Mouse (Mus musculus) ES-Bruce4 (cell line): Measurements from ENCODE around the gene Tff3.

ENCODE experiments used
- CTCF ChIP-seq: IDR thresholded peaks from one replicate; pipeline ENCODE4 v1.8.1; 2011; ENCODE audit warnings: low read depth, low read length
- EP300 ChIP-seq: IDR thresholded peaks from 2 replicates; pipeline ENCODE4 v1.6.1; 2011; ENCODE audit warnings: low read depth, low read length; ENCODE audit not compliant: insufficient read depth
- POLR2A ChIP-seq: IDR thresholded peaks from one replicate; pipeline ENCODE4 v1.8.1; 2011; ENCODE audit warnings: low read length; ENCODE audit not compliant: insufficient read depth

DNA sequence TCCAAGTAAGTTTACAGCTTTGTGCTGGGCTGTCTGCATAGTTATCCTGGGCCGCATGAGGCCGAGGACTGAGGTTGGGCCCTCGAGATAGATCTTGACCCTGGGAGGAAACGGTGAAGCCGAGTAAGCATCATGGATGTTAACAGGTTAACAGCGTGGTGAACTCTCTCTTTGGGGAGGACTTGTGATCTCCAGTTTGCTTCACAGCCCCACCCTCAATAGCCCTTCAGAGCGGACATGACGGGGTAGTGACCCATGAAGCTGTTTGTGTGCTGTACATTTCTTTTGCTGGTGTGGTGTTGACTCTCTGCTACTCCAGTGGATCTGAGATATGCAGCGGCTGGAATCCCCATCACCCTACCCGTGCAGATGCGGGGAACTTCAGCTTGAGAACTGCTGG is 50.9 kb downstream of the Tff3 start:
- TF ChIP-seq EP300 (no peak), CTCF (no peak), POLR2A (no peak)
